Mouse (Mus musculus) thymus, postnatal 36 days (tissue): ENCODE data around the gene Tctn1.

Source experiments
- DNase-seq, 2 experiments: peaks; one replicate each; pipeline ENCODE4 v3.0.0; 2022; ENCODE audit warnings: mixed read lengths in 2 of 2

Gene Tctn1

GRCm38 (mm10) chr5:122263933-122264905 is at the start of gene Tctn1:
Tctn1 (minus strand) TSS chr5:122264460.
- peak; percentile 86 to 91 for DNase-seq

GRCm38 (mm10) chr5:122312942-122313684 is 48.9 kb upstream of the Tctn1 start:
- DNase-seq = peak; percentile 56 to 70

- no peak for DNase-seq
These were observed 48.1 kb upstream of the Tctn1 start for GRCm38 (mm10) chr5:122312346-122312745.

GRCm38 (mm10) chr5:122311692-122312091 is 47.4 kb upstream of the Tctn1 start:
- peak; percentile 64 to 86 for DNase-seq

DNA sequence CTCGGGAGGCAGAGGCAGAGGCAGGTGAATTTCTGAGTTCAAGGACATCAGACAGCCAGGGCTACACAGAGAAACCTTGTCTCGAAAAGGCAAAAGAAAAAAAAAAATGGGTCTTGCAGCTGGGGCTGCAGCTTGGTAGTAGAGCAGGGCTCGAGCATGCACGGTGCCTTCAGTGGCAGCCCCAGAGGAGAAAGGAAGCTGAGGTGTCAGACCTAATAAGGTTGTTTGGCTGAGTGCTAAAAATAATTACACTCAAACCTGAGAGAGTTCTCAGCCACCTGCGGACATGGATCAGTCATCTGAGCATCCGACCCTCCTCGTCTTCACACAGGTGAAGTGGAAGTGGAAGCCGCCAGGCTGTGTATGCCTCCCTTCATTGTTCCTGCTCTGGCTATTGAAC is 46.4 kb upstream of the Tctn1 start:
- peak; percentile 61 to 82 for DNase-seq

DNA sequence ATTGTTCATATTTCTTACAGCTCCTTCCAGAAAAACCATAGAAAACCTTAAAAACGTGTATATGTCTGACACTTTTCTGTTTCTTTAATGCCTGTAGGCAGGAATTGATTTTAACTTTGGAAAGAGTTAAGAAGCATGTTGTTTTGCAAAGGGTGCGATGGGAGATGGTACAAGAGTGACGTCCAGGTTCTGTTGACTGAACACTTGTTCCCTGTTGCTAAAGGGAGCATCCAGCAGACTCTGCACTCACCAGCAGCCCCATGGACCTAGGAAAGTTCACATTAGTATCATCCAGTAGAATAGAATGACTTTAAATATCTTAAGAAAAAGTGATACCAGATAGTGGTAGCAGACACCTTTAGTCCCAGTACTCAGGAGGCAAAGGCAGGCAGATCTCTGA is 42.3 kb upstream of the Tctn1 start:
- DNase-seq = no peak

DNA sequence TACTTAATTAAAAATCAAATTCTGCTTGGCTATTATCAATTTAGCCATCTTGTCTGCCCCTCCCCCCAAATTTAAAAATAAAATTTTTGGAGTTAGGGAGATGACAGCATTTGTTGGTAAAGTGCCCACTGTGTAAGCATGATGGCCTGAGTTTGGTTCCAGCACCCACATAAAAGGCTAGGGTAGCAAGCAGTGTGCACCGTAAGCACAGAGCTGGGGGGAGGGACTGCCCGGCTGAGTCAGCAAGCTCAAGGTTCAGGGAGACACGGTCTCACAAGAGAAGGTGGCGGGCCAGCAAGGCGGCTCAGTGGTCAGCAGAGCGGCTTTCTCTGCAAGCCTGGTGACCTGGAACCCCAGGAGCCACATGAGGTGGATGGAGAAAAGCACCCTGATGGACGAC is 41.2 kb upstream of the Tctn1 start:
- no peak for DNase-seq

- no peak for DNase-seq
These were observed 40.3 kb upstream of the Tctn1 start for GRCm38 (mm10) chr5:122304541-122304940.

- DNase-seq = no peak
These were observed 39.7 kb upstream of the Tctn1 start for GRCm38 (mm10) chr5:122303937-122304336.

- no peak for DNase-seq
These were observed 38.8 kb upstream of the Tctn1 start for GRCm38 (mm10) chr5:122302810-122303745.

DNA sequence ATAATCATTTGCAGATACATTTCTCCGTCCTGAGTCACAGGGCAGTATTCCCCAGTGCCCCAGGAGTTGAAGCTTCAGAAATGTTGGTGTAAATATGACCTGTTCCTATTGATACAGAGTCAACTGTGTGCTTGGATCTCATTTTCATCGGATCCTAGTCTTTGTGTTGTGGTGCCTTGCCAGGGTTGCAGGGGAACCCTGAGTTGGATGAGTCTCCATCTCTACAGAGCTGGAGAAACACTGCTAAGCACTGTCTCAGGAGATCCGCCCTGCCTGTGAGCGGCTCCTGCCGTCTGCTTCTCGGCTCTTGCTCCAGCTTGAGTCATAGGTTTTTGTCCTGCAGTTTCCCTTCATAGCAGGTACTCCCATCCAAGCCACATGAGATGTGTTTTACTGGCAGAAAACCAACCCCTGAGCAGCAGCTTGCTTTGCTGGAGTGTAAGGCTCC is 35.8 kb upstream of the Tctn1 start:
- no peak for DNase-seq

DNA sequence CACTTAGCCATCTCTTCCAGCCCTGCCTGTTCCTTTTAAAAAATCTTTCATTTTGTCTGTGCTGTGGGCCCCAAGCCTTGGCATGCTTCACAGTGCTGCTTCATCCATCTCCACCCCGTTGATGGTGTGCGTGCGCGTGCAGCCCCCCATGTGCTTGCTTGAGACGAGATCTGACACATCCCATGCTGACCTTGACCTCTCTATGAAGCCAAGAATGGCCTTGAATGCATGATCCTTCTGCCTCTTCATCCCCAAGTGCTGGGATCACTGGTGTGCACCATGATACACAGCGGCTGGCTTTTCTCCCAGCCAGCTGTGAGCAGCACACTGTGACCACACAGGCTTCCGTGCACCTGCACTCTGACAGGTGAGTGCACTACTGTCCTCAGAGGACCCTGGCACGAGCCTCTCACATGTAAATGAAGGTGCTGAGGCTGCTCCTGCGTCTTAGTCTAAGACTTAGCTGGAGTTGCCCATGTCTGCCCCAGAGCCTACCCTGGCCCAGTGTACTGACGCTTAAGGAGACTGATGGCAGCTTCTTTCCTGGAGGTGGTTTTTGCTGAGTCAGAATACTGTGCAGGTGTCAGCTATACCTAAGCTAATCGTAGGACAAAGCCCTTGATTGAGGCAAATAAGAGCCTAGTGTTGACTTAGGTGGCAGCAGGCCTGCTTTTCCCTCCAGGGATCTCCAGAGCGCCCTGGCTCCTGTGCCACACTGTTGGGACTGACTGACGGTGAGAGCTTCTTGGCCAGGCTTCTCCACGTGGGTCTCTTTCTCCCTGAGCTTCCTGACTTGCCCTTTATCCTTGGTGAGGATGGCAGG is 31.1 kb upstream of the Tctn1 start:
- peak; percentile 42 to 65 for DNase-seq

- DNase-seq = no peak
These were observed 30.0 kb upstream of the Tctn1 start for GRCm38 (mm10) chr5:122294219-122294735.

DNA sequence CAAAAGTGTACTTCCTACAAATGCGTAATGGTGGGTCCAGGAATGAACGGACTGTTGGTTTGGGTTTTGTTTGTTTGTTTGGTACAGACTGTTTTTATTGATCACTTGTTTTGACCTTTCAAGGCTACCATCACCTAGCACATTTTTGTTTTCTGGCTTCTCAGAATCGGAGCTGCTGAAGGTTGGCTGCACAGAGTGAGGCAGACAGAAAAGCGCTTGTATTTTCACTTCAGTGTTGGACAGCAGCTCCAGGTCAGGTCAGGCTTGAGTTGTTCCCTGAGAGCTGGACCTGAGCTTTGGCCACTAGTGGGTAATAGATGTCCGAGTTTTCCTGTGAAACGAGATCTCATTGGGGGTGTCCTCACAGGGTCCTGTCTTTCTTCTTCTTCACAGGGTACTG is 28.9 kb upstream of the Tctn1 start:
- no peak for DNase-seq

DNA sequence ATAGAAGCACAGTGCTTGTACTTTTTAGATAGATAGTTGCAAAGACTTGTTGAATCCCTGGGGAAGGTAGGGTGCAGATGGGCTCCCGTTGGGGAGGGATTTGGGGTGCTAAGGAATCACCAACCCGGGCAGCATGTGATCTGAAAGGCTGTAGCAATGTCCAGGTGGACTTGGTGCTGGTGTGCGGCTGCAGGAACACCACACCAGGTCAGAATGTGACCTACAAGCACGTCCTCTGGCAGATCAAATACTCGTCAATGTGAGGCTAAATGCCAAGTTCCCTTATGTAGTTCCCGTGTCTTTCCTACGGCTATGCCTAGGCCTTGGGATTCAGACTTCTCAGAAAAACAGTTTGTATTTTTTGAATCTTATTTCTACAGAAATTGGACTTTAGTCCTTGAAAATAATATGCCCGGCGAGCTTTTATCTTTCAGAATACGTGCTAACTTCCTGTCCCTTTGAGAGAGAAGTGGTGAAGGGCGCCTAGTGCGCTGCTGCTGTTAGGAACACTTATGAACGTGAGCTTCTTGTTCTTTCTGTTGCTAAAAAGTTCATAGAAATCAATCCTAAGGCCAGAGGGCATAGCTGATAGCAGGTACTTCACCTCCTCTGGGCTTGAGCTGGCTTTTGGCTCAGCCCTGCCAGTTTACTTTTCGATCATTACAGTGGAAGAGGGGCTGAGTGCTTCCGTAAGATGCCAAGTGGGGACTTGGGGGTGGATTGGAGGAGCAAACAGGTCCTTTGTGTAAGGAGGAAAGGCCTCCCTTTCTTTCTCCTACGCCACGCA is 27.5 kb upstream of the Tctn1 start:
- DNase-seq = peak in 1 of 2 experiments; percentile 27

DNA sequence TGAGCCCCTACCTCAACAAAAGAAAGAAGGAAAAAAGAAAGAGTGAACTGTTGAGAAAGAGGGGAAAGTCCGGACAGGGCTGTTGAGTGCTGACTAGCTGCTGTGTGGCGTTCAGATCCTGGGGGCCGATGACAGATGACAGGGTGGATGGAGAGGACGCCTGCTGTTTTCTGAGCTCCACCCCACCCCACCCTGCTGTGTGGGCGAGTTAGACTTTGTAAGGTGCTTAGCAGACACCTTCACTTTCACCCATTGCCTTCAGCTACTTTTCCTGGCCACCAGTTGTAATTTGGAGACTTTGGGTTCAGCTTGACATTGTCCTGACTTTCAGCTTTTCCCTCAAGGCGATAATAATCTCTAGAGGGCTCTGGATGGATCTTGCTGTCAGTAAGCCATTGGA is 26.9 kb upstream of the Tctn1 start:
- DNase-seq = peak; percentile 52 to 63

GRCm38 (mm10) chr5:122288147-122288811 is 24.0 kb upstream of the Tctn1 start:
- peak in 1 of 2 experiments; percentile 23 for DNase-seq

DNA sequence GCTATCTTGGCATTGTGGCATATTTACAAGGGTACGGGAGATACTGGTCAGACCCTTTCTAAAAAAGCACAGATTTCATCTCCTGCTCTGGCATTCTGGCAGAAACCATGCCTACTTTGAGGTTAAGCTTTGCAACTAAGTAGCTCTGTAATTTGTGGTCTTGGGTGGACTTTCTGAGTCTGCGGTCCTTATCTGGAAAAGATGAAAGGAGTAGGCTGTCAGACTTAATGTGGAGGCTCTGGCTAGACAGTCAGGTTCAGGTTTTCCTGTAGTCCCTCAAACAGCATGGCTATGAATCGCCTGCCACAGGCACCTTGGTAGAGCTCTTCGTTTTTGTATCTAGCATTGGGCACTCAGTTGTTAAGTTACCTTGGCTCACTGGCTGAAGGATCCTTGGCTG is 22.8 kb upstream of the Tctn1 start:
- no peak for DNase-seq

DNA sequence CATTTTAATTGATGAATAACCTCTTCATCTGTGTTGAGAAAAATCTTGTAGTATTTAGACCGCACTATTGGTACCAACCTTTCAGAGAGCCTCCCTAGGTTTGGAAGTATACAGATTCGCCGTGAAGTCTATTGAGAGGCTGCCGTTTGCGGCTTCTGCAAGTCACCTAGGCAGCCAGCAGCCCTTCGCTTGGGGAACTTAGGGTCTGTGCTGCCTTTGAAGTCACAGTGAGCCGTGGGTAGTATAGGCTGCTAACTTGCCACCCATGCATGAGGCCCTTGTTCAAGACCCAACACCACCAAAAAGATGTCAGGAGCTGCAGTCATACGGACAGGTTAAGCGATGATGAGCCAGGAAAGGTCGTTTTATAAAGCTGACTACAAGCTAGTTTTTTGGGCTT is 21.9 kb upstream of the Tctn1 start:
- peak; percentile 37 to 56 for DNase-seq

GRCm38 (mm10) chr5:122285767-122286150 is 21.5 kb upstream of the Tctn1 start:
- DNase-seq = no peak
